Mouse (Mus musculus) megakaryocyte, embryonic 14.5 days (primary cell): Measurements from ENCODE around the gene Pitpna.

Experiments
- FLI1 ChIP-seq: IDR thresholded peaks from 2 replicates; pipeline ENCODE4 v1.6.1; 2012; ENCODE audit warnings: low read length, inconsistent platforms, mixed read lengths
- GATA1 ChIP-seq: IDR thresholded peaks from 3 replicates; pipeline ENCODE4 v1.6.1; 2012; ENCODE audit warnings: mixed read lengths, low read length, inconsistent platforms, borderline replicate concordance

GRCm38 (mm10) chr11:75551961-75552441, 35.9 kb upstream of the Pitpna start:
- TF ChIP-seq GATA1 (no peak), FLI1 (no peak)
